Mouse (Mus musculus) monocyte, adult 2 months (primary cell): ENCODE measurements around the gene Shmt1.
A peak's percentile ranks its signal among the peaks of the same experiment; 100 is the strongest.
"Not testable (repeated sequence)": the region's sequence is repeated elsewhere in the genome, so short reads cannot be mapped to it uniquely, and the experiment has no call there.

ENCODE experiments used
- DNase-seq, 2 experiments: peaks; one replicate each; pipeline ENCODE4 v3.0.0; 2022; ENCODE audit warnings: low spot score in 2 of 2, low read depth in 1 of 2

Gene Shmt1

GRCm38 (mm10) chr11:60811618-60812017 is at the start of gene Shmt1:
Shmt1 (minus strand) TSS chr11:60811718.
- not testable (repeated sequence) for DNase-seq

DNA sequence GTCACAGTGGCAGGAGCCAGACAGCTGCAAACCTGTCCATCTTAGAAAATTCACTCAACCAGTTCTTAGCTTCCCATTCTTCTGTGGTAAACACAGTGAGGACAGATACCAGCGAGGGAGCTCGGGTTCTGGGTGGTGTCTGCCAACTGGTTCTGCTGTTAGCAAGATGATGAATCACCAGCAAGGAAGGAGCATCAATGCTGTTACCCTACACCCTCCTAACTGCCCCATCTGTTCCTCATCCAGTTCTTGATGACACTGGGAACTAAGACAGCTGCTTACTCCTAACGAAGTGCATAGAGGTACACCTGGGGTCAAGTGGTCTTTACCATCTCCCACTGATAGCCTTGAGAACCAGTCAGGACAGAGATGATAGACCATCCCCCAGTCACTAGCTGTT is 45.1 kb upstream of the Shmt1 start:
- no peak for DNase-seq

GRCm38 (mm10) chr11:60845415-60845814 is 33.9 kb upstream of the Shmt1 start:
- DNase-seq = no peak

- DNase-seq = no peak
Measured at GRCm38 (mm10) chr11:60843412-60843811, 31.9 kb upstream of the Shmt1 start.

DNA sequence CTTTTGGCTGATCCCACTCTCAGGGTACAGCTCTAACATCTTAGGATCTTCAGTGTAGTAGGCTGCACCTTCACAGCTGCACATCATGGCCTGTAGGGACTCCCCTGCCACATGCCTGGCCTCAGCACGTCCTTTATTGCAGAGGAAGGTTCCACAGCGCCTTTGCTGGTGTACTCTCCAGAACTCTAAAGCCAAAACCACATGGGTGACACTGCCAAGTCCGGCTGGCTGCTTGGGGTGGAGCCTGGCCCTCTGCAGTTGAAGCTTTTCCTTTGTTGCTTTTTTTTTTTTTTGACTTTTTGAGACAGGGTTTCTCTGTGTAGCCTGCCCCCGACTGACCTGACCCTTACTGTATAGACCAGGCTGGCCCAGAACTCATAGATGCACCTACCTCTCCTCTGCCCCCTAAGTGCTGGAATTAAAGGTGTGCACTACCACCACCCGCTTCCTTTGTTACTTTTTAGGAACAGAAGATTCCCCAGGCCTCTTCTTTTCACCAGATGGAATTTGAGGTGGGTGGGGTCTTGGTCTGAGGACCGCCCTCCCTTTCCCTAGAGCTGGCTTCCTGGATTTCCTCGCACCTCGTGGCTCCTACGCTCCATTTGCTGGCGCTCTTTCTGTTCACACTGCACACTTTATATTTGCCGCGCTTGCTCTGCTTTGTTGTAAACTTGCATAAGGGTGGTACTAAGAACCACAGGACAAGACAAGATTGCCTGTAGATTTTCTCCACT is 30.1 kb upstream of the Shmt1 start:
- no peak for DNase-seq

DNA sequence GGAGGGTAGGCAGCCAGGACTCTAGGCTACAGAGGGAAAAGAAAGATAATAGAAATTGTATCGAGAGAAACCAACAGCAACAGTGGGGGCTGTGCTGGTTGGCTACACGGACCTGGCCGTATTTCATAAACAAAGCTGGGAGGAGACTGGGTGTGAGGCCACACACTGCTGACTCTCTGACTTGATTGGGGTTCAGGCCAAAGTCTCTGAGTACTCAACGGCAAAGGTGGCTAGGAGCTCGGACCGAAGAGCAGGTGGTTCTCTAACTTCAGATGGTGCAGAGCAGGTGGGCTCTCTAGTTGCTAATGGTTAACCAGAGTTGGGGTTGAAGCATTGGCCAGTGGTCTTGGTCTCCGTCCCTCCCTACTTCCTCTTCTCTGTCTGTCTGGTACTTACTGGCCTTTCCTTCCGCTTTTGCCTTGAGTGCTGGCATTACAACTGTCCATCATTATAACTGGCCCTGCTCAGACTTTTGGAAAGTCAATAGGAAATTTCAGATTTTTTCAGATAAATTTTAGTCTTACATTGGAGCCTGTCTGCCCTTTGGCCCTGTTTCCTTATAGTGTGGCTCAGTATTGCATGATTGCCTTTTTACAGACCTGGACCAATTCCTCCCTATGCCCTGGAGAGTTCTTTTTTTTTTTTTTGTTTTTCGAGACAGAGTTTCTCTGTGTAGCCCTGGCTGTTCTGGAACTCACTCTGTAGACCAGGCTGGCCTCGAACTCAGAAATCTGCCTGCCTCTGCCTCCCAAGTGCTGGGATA is 26.3 kb upstream of the Shmt1 start:
- DNase-seq = no peak

- DNase-seq = no peak
Measured at GRCm38 (mm10) chr11:60836897-60837296, 25.4 kb upstream of the Shmt1 start.

GRCm38 (mm10) chr11:60830433-60831052 is 19.0 kb upstream of the Shmt1 start, which contains the start of gene Dhrs7b:
Dhrs7b (plus strand) TSS chr11:60830631.
- DNase-seq = peak; percentile 73 to 79

- DNase-seq = no peak
Measured at GRCm38 (mm10) chr11:60828903-60829302, 17.4 kb upstream of the Shmt1 start.

DNA sequence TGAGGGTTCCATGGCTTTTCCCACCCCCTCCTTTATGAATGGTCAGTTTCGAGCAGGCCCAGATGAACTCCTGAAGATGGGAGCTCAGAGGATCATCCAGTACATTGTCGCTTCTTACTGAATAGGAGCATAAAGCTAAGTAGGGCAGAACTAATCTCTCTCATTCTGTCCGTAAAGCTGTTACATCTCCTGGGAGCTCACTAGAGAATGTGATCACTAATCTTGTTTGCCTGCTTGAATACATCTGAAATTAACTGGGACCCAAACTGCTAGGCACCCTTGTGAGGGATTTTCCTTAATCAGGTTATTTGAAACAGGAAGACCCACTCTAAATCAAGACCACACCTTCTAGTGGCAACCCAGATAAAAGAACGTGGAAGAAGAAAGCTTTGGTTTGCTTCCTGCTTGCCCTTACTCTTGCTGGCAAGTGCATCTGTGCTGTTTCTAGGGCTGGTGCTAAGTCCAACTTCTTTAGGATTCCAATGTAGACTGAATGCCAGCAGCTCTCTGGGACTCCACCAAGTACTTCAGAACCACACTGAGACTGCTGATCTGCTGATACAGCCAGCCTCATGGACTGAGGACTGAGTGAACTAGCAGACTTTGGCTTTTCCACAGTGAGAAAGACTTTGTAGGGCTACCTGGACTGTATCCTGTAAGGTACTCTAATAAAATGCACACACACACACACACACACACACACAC is 15.9 kb upstream of the Shmt1 start:
- DNase-seq = no peak

DNA sequence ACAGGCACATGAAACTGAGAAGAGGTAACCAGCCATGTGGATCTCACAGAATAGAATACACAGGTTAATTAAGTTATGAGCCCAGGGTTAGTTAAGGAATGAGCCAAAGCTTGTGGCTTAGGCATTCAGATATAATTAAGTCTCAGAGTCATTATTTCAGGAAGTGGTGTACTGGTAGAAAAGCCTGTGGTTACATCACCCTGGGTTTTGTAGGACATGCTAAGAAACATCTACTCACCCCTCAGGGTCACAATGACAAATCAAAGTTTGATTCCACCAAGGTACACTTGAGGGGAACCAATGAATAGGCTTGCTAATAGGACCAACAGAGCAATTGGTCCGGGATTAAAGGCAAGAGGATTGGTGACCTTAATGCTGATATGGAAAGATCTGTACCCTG is 15.2 kb upstream of the Shmt1 start:
- DNase-seq = no peak

GRCm38 (mm10) chr11:60825191-60825590 is 13.7 kb upstream of the Shmt1 start:
- DNase-seq = no peak

DNA sequence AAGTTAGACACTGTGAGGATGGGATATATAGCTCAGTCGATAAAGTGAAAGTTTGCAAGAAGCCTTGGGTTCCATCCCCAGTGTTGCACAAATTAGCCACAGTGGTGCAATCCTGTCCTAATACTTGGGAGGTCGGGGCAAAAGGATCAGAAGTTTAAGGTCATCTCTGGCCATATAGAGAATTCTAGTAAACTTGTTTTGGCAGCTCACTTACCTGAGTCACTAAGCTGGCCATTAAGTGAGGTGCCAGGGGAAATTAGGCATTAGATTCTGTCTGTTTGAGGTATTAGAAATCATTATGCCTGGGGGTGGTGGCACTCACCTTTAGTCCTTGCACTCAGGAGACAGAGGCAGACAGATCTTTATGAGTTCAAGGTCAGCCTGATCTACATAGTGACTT is 12.3 kb upstream of the Shmt1 start:
- no peak for DNase-seq

DNA sequence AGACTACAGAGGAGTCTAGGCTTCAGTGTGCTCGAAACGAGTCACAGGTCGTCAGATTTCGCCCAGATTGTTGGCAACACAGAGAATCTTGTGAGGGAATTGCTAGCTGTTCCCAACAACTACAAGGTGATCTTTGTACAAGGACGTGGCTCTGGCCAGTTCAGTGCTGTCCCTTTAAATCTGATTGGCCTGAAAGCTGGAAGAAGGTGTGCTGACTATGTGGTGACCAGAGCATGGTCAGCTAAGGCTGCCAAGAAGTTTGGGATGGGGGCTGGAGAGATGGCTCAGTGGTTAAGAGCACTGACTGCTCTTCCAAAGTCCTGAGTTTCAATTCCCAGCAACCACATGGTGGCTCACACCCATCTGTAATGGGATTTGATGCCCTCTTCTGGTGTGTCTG is 4.9 kb upstream of the Shmt1 start:
- DNase-seq = no peak

GRCm38 (mm10) chr11:60811054-60811460 is 461 bp downstream of the Shmt1 start:
- DNase-seq = peak; percentile 87 to 93

DNA sequence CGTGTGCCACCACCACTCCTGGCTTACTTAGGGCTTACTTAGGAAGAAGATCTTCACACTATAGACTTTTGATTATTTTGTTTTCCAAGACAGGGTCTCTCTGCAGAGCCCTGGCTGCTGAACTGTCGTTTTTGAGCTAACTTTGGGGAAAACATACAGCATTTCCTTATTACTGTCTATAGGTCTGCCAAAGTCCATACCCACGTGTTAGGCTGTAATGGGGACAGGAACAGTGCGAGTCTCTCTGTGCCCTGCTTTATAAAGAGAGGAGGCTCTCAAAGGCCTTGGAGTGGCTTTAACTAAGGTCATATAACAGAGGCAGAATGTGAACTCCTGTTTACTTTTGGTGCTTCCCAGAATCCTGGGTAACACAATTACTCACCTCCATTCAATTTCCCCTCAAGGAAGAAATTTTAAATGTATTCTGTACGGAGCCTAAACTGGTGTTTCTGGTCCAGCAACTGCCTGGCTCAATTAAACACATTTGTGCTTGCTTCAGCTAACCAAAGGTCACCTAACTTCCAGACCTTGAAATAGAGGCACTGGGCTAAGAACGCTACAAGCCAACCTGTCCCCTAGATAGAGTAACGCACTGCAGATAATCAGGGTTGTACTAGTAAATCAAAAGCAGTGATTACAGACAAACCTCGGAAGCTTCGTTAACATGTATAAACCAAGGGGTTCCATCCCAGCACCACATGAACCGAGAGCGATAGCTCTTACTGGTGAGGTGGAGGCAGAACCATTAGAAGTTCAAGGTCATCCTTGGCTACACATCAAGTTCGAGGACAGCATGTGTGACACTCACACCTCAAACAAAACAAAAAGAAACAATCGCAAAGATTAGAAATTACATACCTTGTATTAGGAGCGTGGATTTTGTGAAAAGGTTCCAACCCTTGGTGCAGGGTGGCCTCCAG is 1.2 kb downstream of the Shmt1 start:
- DNase-seq = no peak

GRCm38 (mm10) chr11:60809546-60809945 is 2.0 kb downstream of the Shmt1 start:
- no peak for DNase-seq

- DNase-seq = no peak
Measured at GRCm38 (mm10) chr11:60808286-60809070, 3.0 kb downstream of the Shmt1 start.

DNA sequence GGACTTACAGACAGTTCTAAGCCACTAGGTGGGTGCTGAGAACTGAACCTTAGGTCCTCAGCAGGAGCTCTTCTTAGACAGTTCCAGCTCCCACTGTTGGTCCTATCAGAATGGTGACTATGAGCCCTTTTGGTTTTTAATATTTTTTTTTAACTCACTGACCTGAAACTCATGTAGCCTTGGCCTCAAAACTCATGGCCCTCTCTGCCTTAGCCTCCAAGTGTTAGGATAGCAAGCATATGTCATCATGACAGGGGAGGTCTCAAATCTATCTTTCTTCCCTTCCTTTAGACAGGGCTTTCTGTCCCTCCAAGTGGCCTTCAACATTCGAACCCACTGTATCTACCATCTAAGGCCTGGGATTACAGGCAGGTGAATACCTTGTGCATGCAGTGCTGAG is 10.6 kb downstream of the Shmt1 start:
- no peak for DNase-seq

DNA sequence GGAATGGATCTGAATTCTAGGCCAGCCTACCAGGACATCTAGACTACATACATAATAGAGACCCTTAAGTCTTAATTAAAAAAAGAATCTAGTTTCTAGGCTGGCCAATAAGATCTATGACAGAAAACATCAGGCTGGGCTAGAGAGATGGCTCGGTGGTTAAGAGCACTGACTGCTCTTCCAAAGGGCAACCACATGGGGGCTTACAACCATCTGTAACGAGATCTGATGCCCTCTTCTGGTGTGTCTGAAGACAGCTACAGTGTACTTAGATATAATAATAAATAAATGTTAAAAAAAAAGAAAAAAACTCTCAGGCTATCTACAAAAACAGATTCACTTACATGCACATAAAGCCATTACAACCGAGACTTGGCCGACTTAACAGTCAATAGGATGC is 11.5 kb downstream of the Shmt1 start:
- no peak for DNase-seq
